Mouse (Mus musculus) adrenal gland, postnatal 10 days (tissue): Measurements from ENCODE around the gene Cemip. TPM values are rescaled to one million over a fixed set of nuclear protein-coding genes. Genes with fewer than 3 reads are reported as not detected.

ENCODE experiments used
- DNase-seq: peaks from one replicate; pipeline ENCODE4 v3.0.0; 2021; ENCODE audit warnings: mixed read lengths
- total RNA-seq, 2 experiments: library from RNA; stranded (reverse); gene quantifications; 2 replicates each; pipeline ENCODE4 v1.2.3; 2021

Cemip gene
- total RNA-seq, 2 experiments from 2014 or later = 1.7 to 1.8 TPM

GRCm38 (mm10) chr7:83966047-83966818 lies 120.1 kb downstream of the Cemip start:
- peak; percentile 30 for DNase-seq

- peak; percentile 16 for DNase-seq
Measured at GRCm38 (mm10) chr7:83965181-83965580, 121.1 kb downstream of the Cemip start.

GRCm38 (mm10) chr7:83952511-83952910 lies 133.8 kb downstream of the Cemip start:
- no peak for DNase-seq

GRCm38 (mm10) chr7:83951327-83951726 lies 135.0 kb downstream of the Cemip start:
- DNase-seq = no peak

DNA sequence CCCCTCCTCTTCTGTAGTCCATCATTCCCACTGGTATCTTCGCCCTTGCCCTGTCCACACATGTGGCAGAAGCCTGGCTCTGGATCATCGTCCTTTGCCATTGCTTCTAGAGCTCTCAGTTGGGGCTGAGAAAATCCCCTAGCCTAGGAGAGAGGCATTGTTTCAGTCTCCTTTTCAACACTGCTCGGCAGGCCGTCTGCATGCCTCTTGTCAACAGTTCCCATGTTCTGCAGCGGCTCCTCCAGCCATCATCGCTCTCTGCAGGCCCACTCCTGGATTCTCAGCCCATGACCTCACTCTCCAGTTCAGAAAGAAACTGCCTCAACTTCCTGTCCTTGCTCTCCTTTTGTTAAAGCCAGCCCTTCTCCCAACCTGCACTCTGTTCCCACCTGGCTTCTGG lies 136.6 kb downstream of the Cemip start:
- no peak for DNase-seq

DNA sequence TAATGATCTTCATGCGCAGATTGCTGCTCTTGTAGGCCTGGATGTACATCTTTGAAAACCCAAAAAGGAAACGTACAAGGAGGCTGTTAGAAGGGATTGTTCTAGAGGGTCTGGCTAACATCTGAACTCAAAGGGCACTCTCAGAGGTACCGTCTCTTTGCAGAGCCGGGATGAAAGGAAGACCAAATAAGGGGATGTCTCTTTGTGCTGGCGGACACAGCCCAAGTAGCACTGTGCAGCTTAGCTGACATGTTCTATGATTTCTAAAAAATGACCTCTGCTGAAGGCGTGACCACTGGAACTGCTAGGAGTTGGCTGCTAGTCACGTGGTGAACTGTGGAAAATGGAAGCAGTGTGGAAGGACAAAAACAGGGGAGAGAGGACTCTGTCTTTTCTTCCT lies 137.6 kb downstream of the Cemip start:
- DNase-seq = no peak

GRCm38 (mm10) chr7:83941701-83942101 lies 144.6 kb downstream of the Cemip start:
- DNase-seq = peak; percentile 60

DNA sequence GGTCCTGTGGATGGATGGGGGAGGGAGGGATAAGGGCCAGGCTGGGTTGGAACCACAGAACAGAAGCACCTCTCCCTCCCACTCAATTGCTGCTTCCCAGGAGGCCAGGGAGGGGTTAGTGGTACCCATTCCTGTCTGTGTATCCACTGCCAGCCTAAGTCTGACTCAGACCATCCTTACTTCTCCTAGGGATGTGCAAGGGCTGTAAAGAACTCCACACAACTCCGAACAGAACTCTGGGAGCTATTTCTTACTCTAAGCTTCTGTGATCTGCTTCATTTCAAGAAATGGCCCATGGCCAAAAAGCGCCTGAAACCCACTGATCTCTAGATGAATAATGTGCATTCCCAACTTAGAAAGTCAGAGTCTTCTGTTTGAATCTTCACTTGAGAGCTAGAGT lies 146.2 kb downstream of the Cemip start:
- DNase-seq = no peak

- no peak for DNase-seq
Measured at GRCm38 (mm10) chr7:83939017-83939721, 147.1 kb downstream of the Cemip start.

DNA sequence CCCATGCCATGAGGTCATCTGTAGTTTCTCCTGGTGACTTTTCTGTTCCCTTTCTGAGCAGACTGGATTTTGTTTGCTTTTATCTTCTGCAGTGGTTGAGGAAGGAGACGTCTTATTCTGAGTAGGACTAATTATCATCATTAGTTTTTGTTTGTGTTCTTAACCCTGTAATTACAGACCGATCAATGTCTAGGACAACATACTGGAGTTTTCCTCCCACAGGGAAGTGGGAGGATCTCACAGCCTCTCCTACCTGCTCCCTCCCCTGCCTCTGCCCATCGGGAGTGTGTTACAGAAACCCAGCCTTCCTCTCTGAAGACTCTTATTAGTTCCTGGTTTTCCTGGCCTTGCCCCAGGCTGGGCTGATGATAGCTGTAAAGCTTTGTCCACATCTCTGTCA lies 164.7 kb downstream of the Cemip start:
- DNase-seq = no peak

DNA sequence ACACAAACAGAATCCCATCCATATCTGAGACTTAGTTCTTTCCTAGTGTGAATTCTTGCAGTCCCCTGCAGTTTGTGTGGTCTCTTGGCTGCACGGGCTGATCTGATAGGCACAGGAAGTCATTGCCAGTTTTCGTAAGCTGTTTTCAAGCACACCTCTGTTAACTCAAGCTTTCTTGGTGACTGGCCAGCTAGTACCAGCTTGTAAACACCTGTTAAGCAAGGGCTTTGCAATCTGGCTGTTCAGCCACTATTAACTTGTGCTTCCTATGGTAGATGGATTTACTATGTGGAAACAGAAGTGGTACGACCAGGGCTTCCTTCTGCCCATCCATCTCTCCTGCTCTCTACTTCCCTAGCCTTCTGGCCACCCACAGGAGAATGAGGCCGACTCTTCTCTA lies 166.1 kb downstream of the Cemip start:
- DNase-seq = no peak

- DNase-seq = peak; percentile 93
Measured at GRCm38 (mm10) chr7:83914566-83914965, 171.7 kb downstream of the Cemip start.

DNA sequence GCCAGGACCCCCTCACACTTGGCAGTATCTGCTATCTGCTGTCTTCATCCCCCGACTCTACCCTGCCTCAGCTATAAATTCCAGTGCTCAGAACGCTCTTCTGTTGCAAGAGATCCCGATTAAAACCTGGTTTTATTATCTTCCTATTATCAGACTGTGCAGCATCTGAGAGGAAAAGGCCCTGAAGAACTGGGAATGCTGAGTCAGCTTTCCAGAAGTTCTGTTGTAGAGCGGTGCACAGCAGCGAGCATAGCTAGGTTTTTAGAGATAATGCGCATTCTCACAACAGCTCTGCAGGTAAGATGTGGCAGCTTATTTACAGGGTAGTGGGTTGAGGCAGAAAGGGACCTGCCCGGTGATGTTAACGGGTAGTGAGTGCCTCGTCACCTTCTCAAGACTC lies 172.3 kb downstream of the Cemip start:
- DNase-seq = no peak

GRCm38 (mm10) chr7:83913405-83913932 lies 172.8 kb downstream of the Cemip start:
- DNase-seq = no peak

- DNase-seq = no peak
Measured at GRCm38 (mm10) chr7:83911909-83912308, 174.4 kb downstream of the Cemip start.

GRCm38 (mm10) chr7:83904831-83905230 lies 181.5 kb downstream of the Cemip start:
- DNase-seq = no peak

GRCm38 (mm10) chr7:83902296-83903145 lies 183.8 kb downstream of the Cemip start:
- DNase-seq = no peak

DNA sequence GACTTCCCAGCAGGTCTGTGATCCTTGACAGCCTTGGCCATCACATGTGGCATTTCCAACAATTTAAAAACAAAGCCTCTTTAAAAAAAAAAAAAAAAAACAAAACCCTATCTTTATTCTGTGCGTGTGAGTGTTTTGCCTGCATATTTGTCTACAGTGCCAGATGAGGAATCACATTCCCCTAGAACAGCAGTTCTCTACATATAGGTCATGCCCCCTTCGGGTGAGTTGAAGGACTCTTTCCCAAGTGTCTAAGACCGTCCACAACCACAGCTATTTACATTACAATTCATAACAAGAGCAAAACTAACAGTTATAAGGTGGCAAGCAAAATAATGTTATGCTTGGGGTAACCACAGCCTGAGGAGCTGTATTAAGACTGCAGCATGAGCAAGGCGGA lies 184.9 kb downstream of the Cemip start:
- DNase-seq = no peak

DNA sequence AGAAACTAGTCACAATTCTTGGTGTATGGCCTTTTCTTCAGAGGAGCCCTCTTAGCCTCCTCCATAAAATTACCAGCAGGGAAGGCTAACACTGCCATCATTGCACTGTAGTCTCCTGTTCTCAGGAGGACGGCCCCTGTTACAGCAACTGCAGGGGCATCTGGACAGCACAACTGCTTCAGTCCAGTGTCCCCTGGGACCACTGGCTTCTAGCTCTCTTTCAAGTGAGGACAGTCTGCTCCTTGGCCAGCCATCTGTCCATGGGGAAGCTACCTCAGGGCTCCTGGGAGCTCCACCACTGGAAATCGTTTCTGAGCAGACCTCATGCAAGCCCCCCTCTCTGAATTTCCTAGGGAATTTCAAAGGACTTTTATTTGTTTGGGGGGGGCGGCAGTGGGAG lies 185.8 kb downstream of the Cemip start:
- DNase-seq = no peak

GRCm38 (mm10) chr7:83898267-83898666 lies 188.0 kb downstream of the Cemip start:
- no peak for DNase-seq

- DNase-seq = no peak
Measured at GRCm38 (mm10) chr7:83896077-83896740, 190.1 kb downstream of the Cemip start.

- DNase-seq = no peak
Measured at GRCm38 (mm10) chr7:83894348-83894747, 192.0 kb downstream of the Cemip start.
